ENCODE assay signal across 8 mouse cellular contexts in genomic region chr12:5119286-5119685, GRCm38 (mm10).
A peak's percentile ranks its signal among the peaks of the same experiment; 100 is the strongest.
DNase-seq lines count a peak whose midpoint lies in the region; ATAC-seq and TF ChIP-seq lines count a peak whose summit lies in the region.

No protein-coding gene starts in this region.

- ATAC-seq in neural tube, embryonic 11.5 days (ENCODE audit: insufficient read depth, low FRiP score, low TSS enrichment) = no peak
- no peak for ATAC-seq in liver, embryonic 12.5 days
- ATAC-seq in stomach, embryonic 16.5 days (ENCODE audit: insufficient read depth, low FRiP score) = no peak; the same call in 1 of the 2 replicates

- DNase-seq in cerebellum, adult 2 months = no peak
- no peak for DNase-seq in cerebellum, adult 8-10 months
- DNase-seq in neural tube, embryonic 11.5 days (ENCODE audit: low spot score) = no peak
- no peak for DNase-seq in neural tube, embryonic 10.5 days (ENCODE audit: extremely low spot score, low spot score)
- DNase-seq in frontal cortex, postnatal 14 days (ENCODE audit: low spot score in 2 of 2) = no peak
- DNase-seq in left cerebral cortex, postnatal 14 days (ENCODE audit: low spot score in 2 of 2) = no peak

- H3K9me3 ChIP-seq in neural tube, embryonic 11.5 days (ENCODE audit: control insufficient read depth, low read length) = no peaks in the 10 kb centered on the region
- no peaks in the 10 kb centered on the region for H3K9me3 ChIP-seq in liver, embryonic 12.5 days (replicated peaks)
- no peaks in the 10 kb centered on the region for H3K9me3 ChIP-seq in stomach, embryonic 16.5 days (replicated peaks; ENCODE audit: control insufficient read depth, low read length)

- intact Hi-C loops in left cerebral cortex, postnatal 14 days (cut with DNase I) = no loop called here

- H3K27ac ChIP-seq in cerebellum, adult 2 months (ENCODE audit: insufficient read depth, low read length) = no peak overlapping the region
- H3K27ac ChIP-seq in neural tube, embryonic 11.5 days (ENCODE audit: low read depth, low read length) = no peak overlapping the region
- H3K27ac ChIP-seq in liver, embryonic 12.5 days = no peak overlapping the region
- no peak overlapping the region for H3K27ac ChIP-seq in stomach, embryonic 16.5 days (ENCODE audit: low read length)

- H3K4me3 ChIP-seq in cerebellum, adult 2 months (replicated peaks; ENCODE audit: insufficient read depth, low read depth, low read length) = peak overlapping the region; percentile 49
- H3K4me3 ChIP-seq in neural tube, embryonic 11.5 days (ENCODE audit: low read depth, low read length) = peak overlapping the region; percentile 16; the same call in 1 of the 2 replicates
- no peak overlapping the region for H3K4me3 ChIP-seq in liver, embryonic 12.5 days
- H3K4me3 ChIP-seq in stomach, embryonic 16.5 days (replicated peaks; ENCODE audit: low read length) = peak overlapping the region; percentile 20

- WGBS in cerebellum, adult 2 months = 25% methylated on average over 9 of the region's 9 CpGs
- 54% methylated on average over 9 of the region's 9 CpGs for WGBS in neural tube, embryonic 11.5 days
- 50% methylated on average over 9 of the region's 9 CpGs for WGBS in liver, embryonic 12.5 days (ENCODE audit: insufficient replicate concordance)
- 36% methylated on average over 9 of the region's 9 CpGs for whole genome bisulfite sequencing in stomach, embryonic 16.5 days

- no peak for TF ChIP-seq POLR2A in cerebellum, adult 2 months (IDR thresholded peaks at IDR 0.05; ENCODE audit: borderline replicate concordance, insufficient read depth, low read length)

- H3K27me3 ChIP-seq in cerebellum, adult 2 months (ENCODE audit: control insufficient read depth, insufficient read depth, low read length) = no peaks in the 10 kb centered on the region
- H3K27me3 ChIP-seq in neural tube, embryonic 11.5 days (ENCODE audit: control insufficient read depth, insufficient read depth, low read length) = no peaks in the 10 kb centered on the region
- H3K27me3 ChIP-seq in liver, embryonic 12.5 days (replicated peaks) = peaks cover 4% of the 10 kb centered on the region; the same call in 1 of the 2 replicates
- H3K27me3 ChIP-seq in stomach, embryonic 16.5 days (ENCODE audit: control insufficient read depth, insufficient read depth, low read length) = no peaks in the 10 kb centered on the region

- no peaks in the 10 kb centered on the region for H3K36me3 ChIP-seq in neural tube, embryonic 11.5 days (ENCODE audit: control insufficient read depth, insufficient read depth, low read length)
- no peaks in the 10 kb centered on the region for H3K36me3 ChIP-seq in liver, embryonic 12.5 days
- H3K36me3 ChIP-seq in stomach, embryonic 16.5 days (ENCODE audit: control insufficient read depth, insufficient read depth, low read length) = no peaks in the 10 kb centered on the region

- H3K4me2 ChIP-seq in neural tube, embryonic 11.5 days (ENCODE audit: low read depth) = peak overlapping the region; percentile 38
- H3K4me2 ChIP-seq in liver, embryonic 12.5 days = peak overlapping the region; percentile 51
- H3K4me2 ChIP-seq in stomach, embryonic 16.5 days (ENCODE audit: low read depth, low read length) = peak overlapping the region; percentile 41

- no peak for TF ChIP-seq CTCF in cerebellum, adult 2 months (IDR thresholded peaks at IDR 0.05; ENCODE audit: borderline replicate concordance, insufficient read depth, low read depth, low read length)

- no peak overlapping the region for H3K9ac ChIP-seq in neural tube, embryonic 11.5 days (ENCODE audit: low read length)
- no peak overlapping the region for H3K9ac ChIP-seq in liver, embryonic 12.5 days
- H3K9ac ChIP-seq in stomach, embryonic 16.5 days (ENCODE audit: low read length) = no peak overlapping the region

- H3K4me1 ChIP-seq in cerebellum, adult 2 months (ENCODE audit: control insufficient read depth, insufficient read depth, low read length) = no peaks in the 10 kb centered on the region
- no peaks in the 10 kb centered on the region for H3K4me1 ChIP-seq in neural tube, embryonic 11.5 days (ENCODE audit: control insufficient read depth, insufficient read depth, low read length)
- H3K4me1 ChIP-seq in liver, embryonic 12.5 days = peaks cover 10% of the 10 kb centered on the region
- peaks cover 9% of the 10 kb centered on the region; the same call in 1 of the 2 replicates for H3K4me1 ChIP-seq in stomach, embryonic 16.5 days (ENCODE audit: control insufficient read depth, insufficient read depth, low read length)
